Mouse (Mus musculus): ENCODE data around the gene Alox12. TPM values are rescaled to one million over a fixed set of nuclear protein-coding genes. Genes with fewer than 3 reads are reported as not detected.

Gene Alox12
- total RNA-seq, 1 experiment from 2014 or later: 1.8 TPM

- DNase-seq: no peak
Observed at GRCm38 (mm10) chr11:70193354-70194285, 61.5 kb downstream of the Alox12 start.

GRCm38 (mm10) chr11:70192157-70192556 lies 63.0 kb downstream of the Alox12 start:
- no peak for DNase-seq

Small RNA genes within 50 kb of the gene (microRNA-seq; reads per million reads assigned to microRNA genes)
- gene Mir195a: 1,158 to 1,330 reads per million in 2 experiments
- gene Mir497: 0 reads per million in 2 experiments
- 0 reads per million in 2 experiments for gene Mir497b

Other genes starting within 250 kb of the Alox12 start
- gene Acadvl, start 239.9 kb downstream of the Alox12 start, total RNA-seq (2021): 391 and 422 TPM in 2 replicates
- 30.7 and 31.0 TPM in 2 replicates for gene Dlg4, start 238.4 kb downstream of the Alox12 start, total RNA-seq (2021)
- 0.91 and 3.4 TPM in 2 replicates for gene Asgr1, start 201.3 kb downstream of the Alox12 start, total RNA-seq (2021)
- 2.9 and 4.1 TPM in 2 replicates for gene Asgr2, start 162.7 kb downstream of the Alox12 start, total RNA-seq (2021)
- gene Mgl2, start 125.0 kb downstream of the Alox12 start, total RNA-seq (2021): 2.2 and 2.6 TPM in 2 replicates
- gene Clec10a, start 99.2 kb downstream of the Alox12 start, total RNA-seq (2021): 0.81 and 2.0 TPM in 2 replicates
- 2.4 TPM in 1 of 2 replicates, not detected in the other for gene Slc16a11, start 42.6 kb downstream of the Alox12 start, total RNA-seq (2021)
- gene Slc16a13, start 34.3 kb downstream of the Alox12 start, total RNA-seq (2021): 3.7 and 4.9 TPM in 2 replicates
- 12.2 and 20.5 TPM in 2 replicates for gene Bcl6b, start 25.6 kb downstream of the Alox12 start, total RNA-seq (2021)
- 45.8 and 59.1 TPM in 2 replicates for gene 0610010K14Rik, start 17.4 kb downstream of the Alox12 start, total RNA-seq (2021)
- 7.1 and 7.2 TPM in 2 replicates for gene Gm21988, start 15.5 kb downstream of the Alox12 start, total RNA-seq (2021)
- 271 and 305 TPM in 2 replicates for gene Rnasek, start 15.5 kb downstream of the Alox12 start, total RNA-seq (2021)
- not detected in 2 replicates for gene Alox12e, start 67.3 kb upstream of the Alox12 start, total RNA-seq (2021)
- 2.1 and 2.7 TPM in 2 replicates for gene Alox15, start 96.7 kb upstream of the Alox12 start, total RNA-seq (2021)
- gene Pelp1, start 154.7 kb upstream of the Alox12 start, total RNA-seq (2021): 23.3 and 26.7 TPM in 2 replicates
- gene Arrb2, start 177.3 kb upstream of the Alox12 start, total RNA-seq (2021): 17.1 and 29.9 TPM in 2 replicates
- 23.0 and 25.4 TPM in 2 replicates for gene Med11, start 196.6 kb upstream of the Alox12 start, total RNA-seq (2021)
- 1.5 and 1.8 TPM in 2 replicates for gene Zmynd15, start 204.1 kb upstream of the Alox12 start, total RNA-seq (2021)
- gene Cxcl16, start 204.6 kb upstream of the Alox12 start, total RNA-seq (2021): 5.5 and 7.1 TPM in 2 replicates
- not detected in 2 replicates for gene Tm4sf5, start 249.9 kb upstream of the Alox12 start, total RNA-seq (2021)